Mouse (Mus musculus): ENCODE measurements at regions not wholly inside any gene's neighbourhood (a gene's known extent, or its start where the extent isn't known, plus 50 kb on each side); places are given as distances from the start of the nearest gene placed in this dataset.

DNA sequence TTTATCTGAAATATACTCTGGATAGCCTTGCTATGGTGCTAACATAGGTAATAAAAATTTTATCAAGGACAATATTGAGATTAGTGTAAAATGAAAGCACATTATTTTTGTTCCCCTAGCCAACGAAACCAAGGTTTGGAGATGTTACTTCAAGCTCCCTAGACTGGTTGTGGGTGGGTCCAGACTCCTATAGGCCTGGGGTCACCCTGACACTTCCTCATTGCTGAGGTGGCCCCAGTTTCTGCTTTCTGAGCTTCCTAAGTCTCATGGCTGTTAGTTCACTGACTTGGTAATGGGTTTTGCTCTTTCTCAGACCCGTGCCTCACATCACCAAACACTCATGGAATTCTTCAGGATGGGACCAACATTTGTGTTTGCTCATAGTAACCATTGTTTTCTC is 49.9 kb upstream of the Dkk2 start:
- Histone ChIP-seq H3K27me3 (ENCODE audit: control insufficient read depth, insufficient read depth, low read length) (no peaks in the 10 kb centered on the region), H3K27ac (ENCODE audit: low read length) (no peak overlapping the region), H3K9me3 (replicated peaks; ENCODE audit: control insufficient read depth, low read length) (no peaks in the 10 kb centered on the region), H3K4me1 (ENCODE audit: control insufficient read depth, insufficient read depth, low read length) (no peaks in the 10 kb centered on the region), H3K4me2 (ENCODE audit: low read depth, low read length) (no peak overlapping the region), H3K4me3 (replicated peaks; ENCODE audit: low read length) (no peak overlapping the region), H3K9ac (ENCODE audit: low read length) (no peak overlapping the region), H3K36me3 (ENCODE audit: control insufficient read depth, insufficient read depth, low read length) (no peaks in the 10 kb centered on the region)
- ATAC-seq (ENCODE audit: insufficient read depth, low FRiP score), result no peak
- WGBS, result 73% methylated on average over 2 of the region's 2 CpGs

Data from stomach, embryonic 16.5 days (tissue).